Mouse (Mus musculus) left cerebral cortex, adult 8-10 months (tissue): Measurements from ENCODE around the gene Prh1. TPM values are rescaled to one million over a fixed set of nuclear protein-coding genes. Genes with fewer than 3 reads are reported as not detected.
"Not testable (repeated sequence)": the region's sequence is repeated elsewhere in the genome, so short reads cannot be mapped to it uniquely, and the experiment has no call there.

Source experiments
- DNase-seq, 2 experiments: peaks; one replicate each; pipeline ENCODE4 v3.0.0; 2022; ENCODE audit warnings: low spot score in 2 of 2
- total RNA-seq, 4 experiments: library from RNA; stranded (reverse); gene quantifications; 2 replicates each; pipeline ENCODE4 v1.2.4; 2022

The Prh1 gene
- total RNA-seq: not detected

GRCm38 (mm10) chr6:132569509-132569908 is at the start of gene Prh1:
Gene Prh1, plus strand, starts transcription at chr6:132569809.
- DNase-seq: not testable (repeated sequence)

GRCm38 (mm10) chr6:132595613-132596012 is 26.0 kb downstream of the Prh1 start, which contains the start of gene Prp2:
Gene Prp2, plus strand, starts transcription at chr6:132595913.
- DNase-seq: not testable (repeated sequence)

Other genes starting within 250 kb of the Prh1 start
- gene Gm8882, start 205.7 kb upstream of the Prh1 start, total RNA-seq: not detected
- gene Prp2, start 26.1 kb downstream of the Prh1 start, total RNA-seq: not detected
- not detected for gene A630073D07Rik, start 81.7 kb downstream of the Prh1 start, total RNA-seq
- gene Tas2r120, start 87.1 kb downstream of the Prh1 start, total RNA-seq: not detected
- gene Tas2r121, start 131.2 kb downstream of the Prh1 start, total RNA-seq: not detected
- not detected for gene Tas2r122, start 142.1 kb downstream of the Prh1 start, total RNA-seq
- not detected for gene Tas2r115, start 168.2 kb downstream of the Prh1 start, total RNA-seq
- not detected for gene Tas2r124, start 184.9 kb downstream of the Prh1 start, total RNA-seq
- not detected for gene Tas2r102, start 192.3 kb downstream of the Prh1 start, total RNA-seq
- gene Tas2r136, start 208.4 kb downstream of the Prh1 start, total RNA-seq: not detected
- not detected for gene Tas2r117, start 233.0 kb downstream of the Prh1 start, total RNA-seq